29 mouse cellular contexts compared by ENCODE assay signal in the genomic region with DNA sequence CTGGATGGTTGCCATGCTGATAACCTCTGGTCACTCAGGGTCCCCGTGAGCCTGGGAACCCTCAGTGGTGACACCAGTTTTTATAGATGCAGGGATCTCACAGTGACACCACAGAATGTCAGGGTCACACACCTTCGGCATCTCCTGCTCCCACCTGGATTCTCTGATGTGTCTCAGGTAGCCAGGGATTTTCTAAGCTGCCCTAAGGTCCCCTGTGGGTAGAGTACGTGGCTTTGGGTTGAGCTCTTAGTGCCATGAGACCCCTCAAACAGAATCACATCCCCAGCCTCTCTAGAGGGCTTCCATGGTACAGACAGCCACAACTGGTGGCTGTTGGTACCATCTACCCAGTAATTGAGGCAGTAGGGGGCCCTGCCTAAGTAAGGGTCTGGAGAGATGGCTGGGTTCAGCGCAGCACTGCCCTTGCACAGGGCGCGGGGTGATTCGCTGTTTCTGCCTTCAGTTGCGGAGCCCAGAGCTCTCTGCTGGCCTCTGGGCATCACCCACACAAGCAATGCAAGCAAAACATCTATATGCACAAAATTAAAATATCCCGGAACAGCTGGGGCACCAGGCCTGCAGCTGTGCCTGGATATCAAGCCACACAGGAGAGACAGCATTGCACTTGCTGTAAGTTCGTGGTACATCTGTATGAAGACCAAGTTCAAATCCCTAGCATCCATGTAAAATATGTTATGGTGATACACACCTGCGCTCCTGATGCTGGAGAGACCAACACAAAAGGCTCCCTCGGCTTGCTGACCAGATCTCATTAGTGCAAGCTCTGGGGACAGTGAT. TPM values are rescaled to one million over a fixed set of nuclear protein-coding genes. Genes with fewer than 3 reads are reported as not detected.
DNase-seq lines count a peak whose midpoint lies in the region; ATAC-seq and TF ChIP-seq lines count a peak whose summit lies in the region.
"Had no signal": no experiment of that assay in that cellular context is flagged by ENCODE, and none has a peak within 500 bp of the region (broad histone marks: within the 10 kb centered on the region; RNA-seq: fewer than 3 reads in every experiment).

No protein-coding gene starts in this region.

- no peak for TF ChIP-seq CTCF in hindbrain, postnatal 0 days (IDR thresholded peaks at IDR 0.05; ENCODE audit: low read depth)
- TF ChIP-seq CTCF in thymus, adult 2 months (IDR thresholded peaks at IDR 0.05; ENCODE audit: borderline replicate concordance, control insufficient read depth, extremely low read depth, insufficient read depth, low read length, poor library complexity) = no peak

- H3K9me3 ChIP-seq in hindbrain, embryonic 13.5 days = no peaks in the 10 kb centered on the region
- no peaks in the 10 kb centered on the region for H3K9me3 ChIP-seq in hindbrain, postnatal 0 days (ENCODE audit: low read length)
- H3K9me3 ChIP-seq: embryonic facial prominence, embryonic 15.5 days; G1E; heart, embryonic 12.5 days; heart, embryonic 15.5 days; intestine, embryonic 15.5 days had no signal

- no peak overlapping the region for H3K27ac ChIP-seq in hindbrain, embryonic 13.5 days
- no peak overlapping the region for H3K27ac ChIP-seq in hindbrain, postnatal 0 days
- H3K27ac ChIP-seq in thymus, adult 2 months (ENCODE audit: control insufficient read depth, insufficient read depth, low read length) = no peak overlapping the region
- H3K27ac ChIP-seq: embryonic facial prominence, embryonic 15.5 days; heart, embryonic 15.5 days; hindbrain, embryonic 14.5 days; intestine, embryonic 15.5 days had no signal

- H3K36me3 ChIP-seq in hindbrain, embryonic 13.5 days = peaks cover 13% of the 10 kb centered on the region; the same call in 1 of the 2 replicates
- no peaks in the 10 kb centered on the region for H3K36me3 ChIP-seq in hindbrain, postnatal 0 days (ENCODE audit: insufficient read depth, low read length)
- no peaks in the 10 kb centered on the region for H3K36me3 ChIP-seq in thymus, adult 2 months (ENCODE audit: control insufficient read depth, insufficient read depth, low read length)
- H3K36me3 ChIP-seq: embryonic facial prominence, embryonic 15.5 days; heart, embryonic 12.5 days; heart, embryonic 15.5 days; intestine, embryonic 15.5 days had no signal

- no peak overlapping the region for H3K4me3 ChIP-seq in hindbrain, embryonic 13.5 days
- H3K4me3 ChIP-seq in hindbrain, postnatal 0 days (ENCODE audit: low read length) = no peak overlapping the region
- no peak overlapping the region for H3K4me3 ChIP-seq in thymus, adult 2 months (ENCODE audit: control insufficient read depth, insufficient read depth, low read length)
- H3K4me3 ChIP-seq: embryonic facial prominence, embryonic 15.5 days; heart, embryonic 12.5 days; heart, embryonic 15.5 days; intestine, embryonic 15.5 days had no signal

- no peak overlapping the region for H3K4me2 ChIP-seq in hindbrain, embryonic 13.5 days
- H3K4me2 ChIP-seq in hindbrain, postnatal 0 days (ENCODE audit: low read depth, low read length) = no peak overlapping the region
- H3K4me2 ChIP-seq: embryonic facial prominence, embryonic 15.5 days; heart, embryonic 12.5 days; heart, embryonic 15.5 days; hindbrain, embryonic 14.5 days; intestine, embryonic 15.5 days had no signal

- peak; percentile 30 for DNase-seq in cerebellum, adult 9-11 months
- no peak for DNase-seq in cerebellum, postnatal 4 days (ENCODE audit: low spot score in 2 of 2)
- DNase-seq in heart, adult 11 months = peak; percentile 90
- DNase-seq in heart, adult 8-10 months (ENCODE audit: low spot score) = no peak
- DNase-seq in hindbrain, postnatal 0 days (ENCODE audit: low spot score) = no peak
- DNase-seq in thymus, postnatal 4 days = peak; percentile 6
- DNase-seq in thymus, adult 2 months = no peak
- DNase-seq: adrenal gland, postnatal 10 days; adrenal gland, postnatal 36 days; cerebellum, adult 18-20 months; cerebellum, adult 9-10 months; cerebellum, postnatal 25 days; embryo, embryonic 11 days; forebrain, postnatal 0 days; gastrocnemius, postnatal 10 days; gastrocnemius, postnatal 36 days; heart, postnatal 10 days; heart, postnatal 36 days; kidney, adult 11 months had no signal

- 0 out of 2 replicates have a peak overlapping the region, but pooled peaks have one; percentile 4 for H3K9ac ChIP-seq in hindbrain, embryonic 13.5 days
- H3K9ac ChIP-seq in hindbrain, postnatal 0 days (replicated peaks; ENCODE audit: low read length) = no peak overlapping the region
- H3K9ac ChIP-seq: embryonic facial prominence, embryonic 15.5 days; forebrain, postnatal 0 days; heart, embryonic 12.5 days; heart, embryonic 15.5 days; hindbrain, embryonic 14.5 days; intestine, embryonic 15.5 days had no signal

- ATAC-seq in hindbrain, embryonic 13.5 days (ENCODE audit: low FRiP score) = no peak
- ATAC-seq in hindbrain, postnatal 0 days = no peak
- ATAC-seq: forebrain, embryonic 14.5 days; forebrain, postnatal 0 days; intestine, embryonic 15.5 days; Patski had no signal

- 77% methylated on average over 12 of the region's 12 CpGs for WGBS in hindbrain, embryonic 13.5 days
- 83% methylated on average over 12 of the region's 12 CpGs for WGBS in hindbrain, postnatal 0 days
- 91% methylated on average over 12 of the region's 12 CpGs for WGBS in thymus, adult 2 months

- no peak for TF ChIP-seq POLR2A in thymus, adult 2 months (IDR thresholded peaks at IDR 0.05; ENCODE audit: control insufficient read depth, extremely low read depth, insufficient read depth, low read length, poor library complexity)

- H3K4me1 ChIP-seq in hindbrain, embryonic 13.5 days (replicated peaks) = peaks cover 17% of the 10 kb centered on the region
- peaks cover 7% of the 10 kb centered on the region; the same call in 1 of the 2 replicates for H3K4me1 ChIP-seq in hindbrain, postnatal 0 days (ENCODE audit: insufficient read depth, low read length)
- peaks cover 22% of the 10 kb centered on the region for H3K4me1 ChIP-seq in thymus, adult 2 months (replicated peaks; ENCODE audit: control insufficient read depth, insufficient read depth, low read length)

- peaks cover 41% of the 10 kb centered on the region for H3K27me3 ChIP-seq in hindbrain, embryonic 13.5 days
- H3K27me3 ChIP-seq in hindbrain, postnatal 0 days (ENCODE audit: insufficient read depth, low read length) = no peaks in the 10 kb centered on the region
- H3K27me3 ChIP-seq in thymus, adult 2 months (ENCODE audit: control insufficient read depth, insufficient read depth, low read length) = no peaks in the 10 kb centered on the region; the same call in 1 of the 2 replicates
- H3K27me3 ChIP-seq: Patski had no signal

RNA-seq across cellular contexts. Expression of gene Zfr2, which starts 3.7 kb away (rescaled TPM):
- 1 to 10 TPM; 1.6 to 3.1 (median 2.7) TPM for total RNA-seq in heart, adult 8-10 months (2022)
- 19.7 and 21.6 TPM in 2 replicates for polyA plus RNA-seq in hindbrain, embryonic 13.5 days (2015; fragmentation: Nextera tagmentation; extraction: Ambion mirVana)
- total RNA-seq in hindbrain, postnatal 0 days (2014; rRNA removed) = 64.1 and 89.3 TPM in 2 replicates
- polyA plus RNA-seq in hindbrain, postnatal 0 days (2015; fragmentation: Nextera tagmentation; extraction: Ambion mirVana) = 21.7 and 21.9 TPM in 2 replicates
- polyA plus RNA-seq in thymus, adult 2 months (2012; rRNA removed) = 9.1 and 9.6 TPM in 2 replicates
- total RNA-seq: granulocyte monocyte progenitor cell, adult 5-6 weeks had no signal

RNA-seq across cellular contexts. Expression of gene Atcay, which starts 6.0 kb away (rescaled TPM):
- under 1 TPM in 1 of 4 experiments, not detected in 3; 0.63 TPM for total RNA-seq in heart, adult 8-10 months (2022)
- 68.1 TPM in 2 replicates for polyA plus RNA-seq in hindbrain, embryonic 13.5 days (2015; fragmentation: Nextera tagmentation; extraction: Ambion mirVana)
- total RNA-seq in hindbrain, postnatal 0 days (2014; rRNA removed) = 169 and 197 TPM in 2 replicates
- polyA plus RNA-seq in hindbrain, postnatal 0 days (2015; fragmentation: Nextera tagmentation; extraction: Ambion mirVana) = 66.7 and 70.2 TPM in 2 replicates
- polyA plus RNA-seq in thymus, adult 2 months (2012; rRNA removed) = 2.4 and 2.5 TPM in 2 replicates
- total RNA-seq: gastrocnemius, postnatal 36 days; granulocyte monocyte progenitor cell, adult 5-6 weeks had no signal
- polyA plus RNA-seq: G1E had no signal

RNA-seq across cellular contexts. Expression of gene Matk, which starts 16.1 kb away (rescaled TPM):
- under 1 TPM; 0.26 to 0.75 (median 0.62) TPM for total RNA-seq in heart, adult 8-10 months (2022)
- 16.4 and 16.9 TPM in 2 replicates for polyA plus RNA-seq in hindbrain, embryonic 13.5 days (2015; fragmentation: Nextera tagmentation; extraction: Ambion mirVana)
- total RNA-seq in hindbrain, postnatal 0 days (2014; rRNA removed) = 86.9 and 121 TPM in 2 replicates
- polyA plus RNA-seq in hindbrain, postnatal 0 days (2015; fragmentation: Nextera tagmentation; extraction: Ambion mirVana) = 82.3 and 82.7 TPM in 2 replicates
- polyA plus RNA-seq in thymus, adult 2 months (2012; rRNA removed) = 19.5 and 21.0 TPM in 2 replicates
- polyA plus RNA-seq: G1E had no signal

RNA-seq across cellular contexts. Expression of gene Mrpl54, which starts 30.1 kb away (rescaled TPM):
- 100 to 1,000 TPM; 105 to 124 (median 112) TPM for total RNA-seq in heart, adult 8-10 months (2022)
- 134 and 144 TPM in 2 replicates for polyA plus RNA-seq in hindbrain, embryonic 13.5 days (2015; fragmentation: Nextera tagmentation; extraction: Ambion mirVana)
- total RNA-seq in hindbrain, postnatal 0 days (2014; rRNA removed) = 106 and 113 TPM in 2 replicates
- 159 and 170 TPM in 2 replicates for polyA plus RNA-seq in hindbrain, postnatal 0 days (2015; fragmentation: Nextera tagmentation; extraction: Ambion mirVana)
- 102 and 118 TPM in 2 replicates for polyA plus RNA-seq in thymus, adult 2 months (2012; rRNA removed)

RNA-seq across cellular contexts. Expression of gene Apba3, which starts 30.1 kb away (rescaled TPM):
- total RNA-seq in heart, adult 8-10 months (2022) = 100 to 1,000 TPM; 105 to 122 (median 112) TPM
- polyA plus RNA-seq in hindbrain, embryonic 13.5 days (2015; fragmentation: Nextera tagmentation; extraction: Ambion mirVana) = 29.7 and 30.6 TPM in 2 replicates
- total RNA-seq in hindbrain, postnatal 0 days (2014; rRNA removed) = 61.0 and 63.6 TPM in 2 replicates
- 24.0 and 27.6 TPM in 2 replicates for polyA plus RNA-seq in hindbrain, postnatal 0 days (2015; fragmentation: Nextera tagmentation; extraction: Ambion mirVana)
- 125 and 136 TPM in 2 replicates for polyA plus RNA-seq in thymus, adult 2 months (2012; rRNA removed)

Comparison
In these comparisons a context has a peak if more than half of its experiments do, and no peak if none do; other contexts are left out.
1. DNase-seq: peak in cerebellum, adult 9-11 months (single experiment), heart, adult 11 months (single experiment) and thymus, postnatal 4 days (single experiment); none in cerebellum, postnatal 4 days (0 of 2), heart, adult 8-10 months (single experiment), hindbrain, postnatal 0 days (single experiment) and thymus, adult 2 months (single experiment).
2. RNA of gene Atcay, which starts 6.0 kb away (polyA plus RNA-seq): 66.7 to 70.2 TPM in hindbrain, postnatal 0 days and 68.1 TPM in hindbrain, embryonic 13.5 days; 2.4 to 2.5 TPM in thymus, adult 2 months; every median in the first group is over 10 times any median in the second.